Mouse (Mus musculus): Measurements from ENCODE around the gene Tcea3. TPM values are rescaled to one million over a fixed set of nuclear protein-coding genes. Genes with fewer than 3 reads are reported as not detected.

The Tcea3 gene
- total and polyA plus RNA-seq, 3 experiments, result 0.55 TPM; not detected in 2

DNA sequence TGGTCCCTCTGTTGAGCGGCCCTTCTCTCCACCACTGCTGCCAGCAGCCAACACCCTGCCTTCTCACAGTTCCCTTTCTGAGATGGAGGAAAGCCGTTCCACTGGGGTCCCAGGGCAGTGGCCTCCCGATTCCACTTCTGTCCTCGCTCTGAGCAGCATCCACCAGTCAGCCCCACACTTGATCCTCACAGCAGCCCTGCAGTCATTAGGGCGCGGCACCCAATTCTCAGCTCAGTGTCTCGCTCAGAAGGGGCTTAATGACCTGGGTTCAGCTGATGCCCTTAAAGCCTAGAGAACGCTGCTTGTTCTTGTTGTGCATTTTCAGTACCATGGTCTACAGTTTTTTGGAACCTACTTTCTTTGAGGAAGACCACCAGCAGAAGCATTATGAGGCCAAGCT is 33.6 kb downstream of the Tcea3 start:
- ATAC-seq (ENCODE audit: extremely low read depth, insufficient number of reproducible peaks, low FRiP score, poor library complexity, severe bottlenecking), result no peak
- no peak overlapping the region for H3K4me3 ChIP-seq (ENCODE audit: low read depth, low read length)
- H3K9me3 ChIP-seq (replicated peaks), result no peaks in the 10 kb centered on the region
- TF ChIP-seq TAL1 (conservative IDR thresholded peaks at IDR 0.05; ENCODE audit: low read depth, low read length), result no peak
- no peak for TF ChIP-seq CTCF (IDR thresholded peaks at IDR 0.05; ENCODE audit: low read depth, low read length)
- TF ChIP-seq GATA2 (IDR thresholded peaks at IDR 0.05; ENCODE audit: borderline replicate concordance, low read depth, low read length), result no peak
- no peak for TF ChIP-seq POLR2AphosphoS5 (IDR thresholded peaks at IDR 0.05; ENCODE audit: insufficient replicate concordance, low read depth, low read length)
- TF ChIP-seq GATA1 (IDR thresholded peaks at IDR 0.05; ENCODE audit: borderline replicate concordance, low read length), result no peak
- peaks cover 32% of the 10 kb centered on the region for H3K27me3 ChIP-seq (ENCODE audit: insufficient read depth, low read length)
- peaks cover 16% of the 10 kb centered on the region for H3K4me1 ChIP-seq (ENCODE audit: insufficient read depth, low read depth, low read length)
- H3K36me3 ChIP-seq (replicated peaks), result no peaks in the 10 kb centered on the region
- DNase-seq (ENCODE audit: low spot score), result no peak

DNA sequence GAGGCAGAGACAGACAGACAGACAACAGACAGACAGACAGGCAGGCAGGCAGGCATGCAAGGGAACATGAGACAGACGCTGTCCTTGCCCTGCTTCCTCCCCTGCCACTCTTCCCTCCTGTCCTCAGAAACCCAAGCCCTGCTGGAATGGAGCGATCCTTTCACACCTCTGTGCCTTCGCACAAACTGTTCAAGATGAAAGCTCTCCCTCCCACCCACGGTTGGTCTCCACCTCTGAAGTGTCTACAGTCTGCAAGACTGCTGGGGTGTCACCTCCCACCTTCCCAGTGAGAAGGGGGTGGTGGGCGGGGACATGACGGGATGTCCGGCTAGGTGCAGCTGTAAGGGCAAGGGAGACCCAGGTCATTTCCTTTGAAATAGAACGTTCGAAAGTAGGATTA is 34.1 kb downstream of the Tcea3 start:
- DNase-seq (ENCODE audit: low spot score), result no peak
- TF ChIP-seq POLR2AphosphoS5 (IDR thresholded peaks at IDR 0.05; ENCODE audit: insufficient replicate concordance, low read depth, low read length), result no peak
- no peak for TF ChIP-seq TAL1 (conservative IDR thresholded peaks at IDR 0.05; ENCODE audit: low read depth, low read length)
- TF ChIP-seq GATA1 (IDR thresholded peaks at IDR 0.05; ENCODE audit: borderline replicate concordance, low read length), result no peak
- TF ChIP-seq GATA2 (IDR thresholded peaks at IDR 0.05; ENCODE audit: borderline replicate concordance, low read depth, low read length), result no peak
- no peak overlapping the region for H3K4me3 ChIP-seq (ENCODE audit: low read depth, low read length)
- peaks cover 29% of the 10 kb centered on the region for H3K27me3 ChIP-seq (ENCODE audit: insufficient read depth, low read length)
- ATAC-seq (ENCODE audit: extremely low read depth, insufficient number of reproducible peaks, low FRiP score, poor library complexity, severe bottlenecking), result no peak
- peaks cover 21% of the 10 kb centered on the region for H3K4me1 ChIP-seq (ENCODE audit: insufficient read depth, low read depth, low read length)
- no peaks in the 10 kb centered on the region for H3K9me3 ChIP-seq (replicated peaks)
- no peaks in the 10 kb centered on the region for H3K36me3 ChIP-seq (replicated peaks)

DNA sequence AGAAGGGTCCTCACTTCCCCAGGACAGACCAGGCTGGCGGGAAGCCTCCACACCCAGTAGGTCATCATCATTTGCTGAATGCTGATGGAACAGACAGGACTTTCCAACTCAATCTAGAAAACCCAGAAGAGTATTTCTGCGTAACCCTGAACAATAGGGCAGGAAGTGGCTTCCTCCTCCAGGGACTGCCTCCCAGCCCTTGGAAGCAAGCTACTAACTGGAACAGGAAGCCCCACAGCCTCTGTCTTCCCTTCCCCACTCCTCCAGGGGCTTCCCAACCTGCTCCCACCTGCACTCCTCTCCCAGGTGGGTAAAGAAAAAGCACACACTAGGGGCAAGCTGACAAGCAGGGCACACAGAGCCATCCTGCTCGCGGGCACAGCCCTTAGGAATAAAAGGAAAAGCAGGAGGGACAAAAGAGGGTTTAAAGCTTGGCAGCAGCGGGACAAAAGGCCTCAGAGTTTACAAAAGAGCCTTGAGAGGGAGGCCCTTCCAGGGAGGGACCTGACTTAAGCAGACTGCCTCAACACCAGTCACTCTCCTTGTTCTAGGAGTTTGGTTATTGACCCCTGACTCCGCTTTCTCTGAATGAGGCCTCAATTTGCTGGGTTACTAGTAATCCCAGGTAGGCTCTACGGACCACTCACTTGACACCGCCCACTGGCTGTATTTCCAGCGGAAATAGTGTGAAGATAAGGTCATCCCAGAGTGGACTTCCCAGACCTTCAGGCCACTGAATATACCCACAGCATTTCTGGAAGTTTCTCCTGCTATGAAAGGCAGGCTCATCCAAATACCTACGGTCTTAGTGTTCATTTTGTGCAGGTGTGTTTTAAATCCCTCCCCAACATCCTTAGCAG is 35.3 kb downstream of the Tcea3 start:
- Histone ChIP-seq H3K27me3 (ENCODE audit: insufficient read depth, low read length) (peaks cover 26% of the 10 kb centered on the region), H3K4me1 (ENCODE audit: insufficient read depth, low read depth, low read length) (peaks cover 27% of the 10 kb centered on the region), H3K4me3 (ENCODE audit: low read depth, low read length) (no peak overlapping the region), H3K36me3 (replicated peaks) (peaks cover 8% of the 10 kb centered on the region), H3K9me3 (replicated peaks) (no peaks in the 10 kb centered on the region)
- no peak for ATAC-seq (ENCODE audit: extremely low read depth, insufficient number of reproducible peaks, low FRiP score, poor library complexity, severe bottlenecking)
- DNase-seq (ENCODE audit: low spot score), result no peak
- TF ChIP-seq POLR2AphosphoS5 (IDR thresholded peaks at IDR 0.05; ENCODE audit: insufficient replicate concordance, low read depth, low read length) (no peak), CTCF (IDR thresholded peaks at IDR 0.05; ENCODE audit: low read depth, low read length) (no peak), GATA2 (IDR thresholded peaks at IDR 0.05; ENCODE audit: borderline replicate concordance, low read depth, low read length) (no peak), GATA1 (IDR thresholded peaks at IDR 0.05; ENCODE audit: borderline replicate concordance, low read length) (no peak), TAL1 (conservative IDR thresholded peaks at IDR 0.05; ENCODE audit: low read depth, low read length) (no peak)

DNA sequence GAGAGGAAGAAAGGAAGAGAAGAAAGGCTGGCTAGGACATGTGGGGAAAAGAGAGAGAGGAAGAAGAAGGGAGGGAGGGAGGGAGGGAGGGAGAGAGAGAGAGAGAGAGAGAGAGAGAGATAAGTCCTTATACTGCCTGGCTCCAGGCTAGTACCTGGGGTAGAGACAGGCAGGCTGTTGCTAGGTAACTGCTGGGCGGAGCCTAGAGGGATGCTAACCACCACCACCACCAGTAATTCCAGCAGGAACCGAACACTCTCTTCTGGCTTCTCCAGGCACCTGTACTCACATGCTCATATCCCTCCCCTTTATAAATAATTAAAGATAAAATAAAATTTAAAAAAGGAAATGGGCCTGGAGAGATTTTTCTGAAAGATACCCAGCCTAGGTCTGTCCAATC is 36.3 kb downstream of the Tcea3 start:
- H3K9me3 ChIP-seq (replicated peaks), result peaks cover 1% of the 10 kb centered on the region; the same call in 1 of the 2 replicates
- ATAC-seq (ENCODE audit: extremely low read depth, insufficient number of reproducible peaks, low FRiP score, poor library complexity, severe bottlenecking) (no peak), DNase-seq (ENCODE audit: low spot score) (no peak)
- no peak overlapping the region for H3K4me3 ChIP-seq (ENCODE audit: low read depth, low read length)
- TF ChIP-seq POLR2AphosphoS5 (IDR thresholded peaks at IDR 0.05; ENCODE audit: insufficient replicate concordance, low read depth, low read length), result no peak
- TF ChIP-seq CTCF (IDR thresholded peaks at IDR 0.05; ENCODE audit: low read depth, low read length), result no peak
- no peak for TF ChIP-seq TAL1 (conservative IDR thresholded peaks at IDR 0.05; ENCODE audit: low read depth, low read length)
- TF ChIP-seq GATA1 (IDR thresholded peaks at IDR 0.05; ENCODE audit: borderline replicate concordance, low read length), result no peak
- no peak for TF ChIP-seq GATA2 (IDR thresholded peaks at IDR 0.05; ENCODE audit: borderline replicate concordance, low read depth, low read length)
- peaks cover 17% of the 10 kb centered on the region for H3K36me3 ChIP-seq (replicated peaks)
- H3K27me3 ChIP-seq (ENCODE audit: insufficient read depth, low read length), result peaks cover 22% of the 10 kb centered on the region
- H3K4me1 ChIP-seq (ENCODE audit: insufficient read depth, low read depth, low read length), result peaks cover 27% of the 10 kb centered on the region

DNA sequence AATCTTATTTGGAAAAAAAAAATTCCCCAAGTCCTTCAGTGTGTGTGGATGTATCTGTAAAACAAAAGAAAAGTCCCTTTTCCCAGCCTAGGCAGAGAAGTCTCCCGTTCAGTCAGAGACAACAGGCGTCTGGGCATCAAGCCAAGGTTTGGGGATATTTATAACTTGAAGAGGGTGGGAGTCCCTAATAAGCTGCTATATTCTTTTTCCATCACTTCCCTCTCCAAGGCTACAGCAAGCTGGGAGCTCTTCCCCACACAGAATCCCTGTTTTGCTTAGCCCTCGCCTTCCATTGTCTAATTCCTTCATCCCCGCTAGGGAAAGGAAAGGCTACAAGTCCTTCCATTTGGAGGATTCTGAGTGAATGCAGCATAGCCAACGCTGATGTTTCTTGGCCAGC is 36.9 kb downstream of the Tcea3 start, which contains the start of gene Zfp46:
Gene Zfp46 (plus strand): TSS at position 229 of the 400 bp plus-strand sequence.
- no peak for ATAC-seq (ENCODE audit: extremely low read depth, insufficient number of reproducible peaks, low FRiP score, poor library complexity, severe bottlenecking)
- H3K4me3 ChIP-seq (ENCODE audit: low read depth, low read length), result peak within 1 kb of the TSS; percentile 77
- peaks cover 4% of the 10 kb centered on the region; the same call in 1 of the 2 replicates for H3K9me3 ChIP-seq (replicated peaks)
- peaks cover 15% of the 10 kb centered on the region for H3K27me3 ChIP-seq (ENCODE audit: insufficient read depth, low read length)
- DNase-seq (ENCODE audit: low spot score), result no peak
- TF ChIP-seq TAL1 (conservative IDR thresholded peaks at IDR 0.05; ENCODE audit: low read depth, low read length) (no peak), GATA2 (IDR thresholded peaks at IDR 0.05; ENCODE audit: borderline replicate concordance, low read depth, low read length) (no peak), POLR2AphosphoS5 (IDR thresholded peaks at IDR 0.05; ENCODE audit: insufficient replicate concordance, low read depth, low read length) (no peak), CTCF (IDR thresholded peaks at IDR 0.05; ENCODE audit: low read depth, low read length) (no peak), GATA1 (IDR thresholded peaks at IDR 0.05; ENCODE audit: borderline replicate concordance, low read length) (no peak)
- peaks cover 27% of the 10 kb centered on the region for H3K4me1 ChIP-seq (ENCODE audit: insufficient read depth, low read depth, low read length)
- H3K36me3 ChIP-seq (replicated peaks), result peaks cover 23% of the 10 kb centered on the region

DNA sequence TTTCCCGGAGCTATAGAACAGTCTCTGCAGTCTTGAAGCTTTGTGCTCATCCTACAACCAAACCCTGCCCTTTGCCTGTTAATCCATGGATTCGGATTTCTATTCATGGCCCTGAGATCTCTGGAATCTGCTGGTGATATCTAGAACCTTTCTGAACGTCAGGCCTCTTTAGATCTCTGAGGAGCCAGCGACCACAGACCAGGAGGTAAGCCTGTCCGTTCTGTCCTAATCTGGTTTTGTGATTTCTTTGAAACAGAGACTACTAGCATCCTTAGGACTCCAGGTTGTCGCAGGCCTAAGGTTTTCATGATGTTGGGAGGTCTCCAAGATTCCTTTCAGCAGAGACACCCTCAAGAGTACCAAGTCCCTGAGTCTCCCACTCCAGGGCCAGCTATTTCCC is 37.4 kb downstream of the Tcea3 start:
- Histone ChIP-seq H3K36me3 (replicated peaks) (peaks cover 27% of the 10 kb centered on the region), H3K9me3 (replicated peaks) (peaks cover 7% of the 10 kb centered on the region; the same call in 1 of the 2 replicates), H3K4me1 (ENCODE audit: insufficient read depth, low read depth, low read length) (peaks cover 27% of the 10 kb centered on the region), H3K4me3 (ENCODE audit: low read depth, low read length) (peak overlapping the region; percentile 77), H3K27me3 (ENCODE audit: insufficient read depth, low read length) (peaks cover 15% of the 10 kb centered on the region)
- no peak for DNase-seq (ENCODE audit: low spot score)
- TF ChIP-seq TAL1 (conservative IDR thresholded peaks at IDR 0.05; ENCODE audit: low read depth, low read length), result no peak
- no peak for TF ChIP-seq GATA1 (IDR thresholded peaks at IDR 0.05; ENCODE audit: borderline replicate concordance, low read length)
- TF ChIP-seq POLR2AphosphoS5 (IDR thresholded peaks at IDR 0.05; ENCODE audit: insufficient replicate concordance, low read depth, low read length), result no peak
- TF ChIP-seq CTCF (IDR thresholded peaks at IDR 0.05; ENCODE audit: low read depth, low read length), result no peak
- no peak for TF ChIP-seq GATA2 (IDR thresholded peaks at IDR 0.05; ENCODE audit: borderline replicate concordance, low read depth, low read length)
- no peak for ATAC-seq (ENCODE audit: extremely low read depth, insufficient number of reproducible peaks, low FRiP score, poor library complexity, severe bottlenecking)
